Mouse (Mus musculus) liver, postnatal 0 days (tissue): ENCODE measurements around the gene Gtpbp10.

Experiments
- CTCF ChIP-seq: sonication (generic); IDR thresholded peaks from 2 replicates; pipeline ENCODE4 v1.5.1; 2016; ENCODE audit warnings: antibody characterized with exemption, low read depth
- EP300 ChIP-seq: IDR thresholded peaks from 2 replicates; pipeline ENCODE4 v1.6.1; 2016; ENCODE audit warnings: antibody characterized with exemption, low read depth, mild to moderate bottlenecking

- no peak for TF ChIP-seq CTCF
- no peak for TF ChIP-seq EP300
Measured at GRCm38 (mm10) chr5:5510304-5510887, 48.9 kb downstream of the Gtpbp10 start.
